Mouse (Mus musculus) heart, embryonic 10.5 days (tissue): ENCODE results near the gene Doc2a. TPM values are rescaled to one million over a fixed set of nuclear protein-coding genes. Genes with fewer than 3 reads are reported as not detected.
A peak's percentile ranks its signal among the peaks of the same experiment; 100 is the strongest.

Experiments
- DNase-seq: peaks from one replicate; pipeline ENCODE4 v3.0.0-alpha.2; 2017; ENCODE audit warnings: low spot score
- H3K27ac ChIP-seq: fragments of 300-500 bp; sonication (generic); 2 replicates; pipeline ENCODE4 v1.5.1; 2016; ENCODE audit warnings: mild to moderate bottlenecking
- H3K27me3 ChIP-seq: fragments of 300-500 bp; sonication (generic); 2 replicates; pipeline ENCODE4 v1.6.1; 2016; ENCODE audit warnings: mild to moderate bottlenecking; ENCODE audit not compliant: poor library complexity, insufficient read depth, severe bottlenecking
- H3K36me3 ChIP-seq: fragments of 300-500 bp; sonication (generic); 2 replicates; pipeline ENCODE4 v1.6.1; 2016; ENCODE audit warnings: mild to moderate bottlenecking, moderate library complexity
- H3K4me1 ChIP-seq: fragments of 300-500 bp; sonication (generic); 2 replicates; pipeline ENCODE4 v1.6.1; 2016; ENCODE audit warnings: mild to moderate bottlenecking
- H3K4me3 ChIP-seq: fragments of 300-500 bp; sonication (generic); 2 replicates; pipeline ENCODE4 v1.5.1; 2016; ENCODE audit warnings: mild to moderate bottlenecking, moderate library complexity
- H3K9me3 ChIP-seq: fragments of 300-500 bp; sonication (generic); 2 replicates; pipeline ENCODE4 v1.6.1; 2016; ENCODE audit warnings: mild to moderate bottlenecking, moderate library complexity
- WGBS: fragments of 180-500 bp; shearing (Covaris S2); methylation state at CpG from one replicate; pipeline ENCODE4 v1.1.7; 2016; 5-methylcytosine and 5-hydroxymethylcytosine counted together
- polyA plus RNA-seq: library from polyadenylated mRNA; unstranded; fragments of >200 nt; fragmentation: Nextera tagmentation; extraction: Ambion mirVana; gene quantifications from 2 replicates; pipeline ENCODE4 v1.2.1, GENCODE M21; 2016

Gene Doc2a
- polyA plus RNA-seq, 1 experiment from 2014 or later, result 0.64 TPM

GRCm38 (mm10) chr7:126808703-126809455 is 38.3 kb upstream of the Doc2a start:
- peaks cover 27% of the 10 kb centered on the region for H3K4me1 ChIP-seq
- H3K4me3 ChIP-seq, result peak overlapping the region; percentile 71
- WGBS, result under 1% methylated on average over 42 of the region's 43 CpGs
- peaks cover 21% of the 10 kb centered on the region; the same call in 1 of the 2 replicates for H3K36me3 ChIP-seq
- H3K9me3 ChIP-seq, result no peaks in the 10 kb centered on the region
- DNase-seq, result peak; percentile 97
- H3K27me3 ChIP-seq, result 0 out of 2 replicates have a peak, but pooled peaks cover 8% of the 10 kb centered on the region
- H3K27ac ChIP-seq, result peak overlapping the region; percentile 90

- Histone ChIP-seq H3K4me3 (0 out of 2 replicates have a peak overlapping the region, but pooled peaks have one; percentile 71), H3K4me1 (peaks cover 27% of the 10 kb centered on the region), H3K27ac (peak overlapping the region; percentile 90), H3K9me3 (no peaks in the 10 kb centered on the region), H3K27me3 (0 out of 2 replicates have a peak, but pooled peaks cover 8% of the 10 kb centered on the region), H3K36me3 (peaks cover 15% of the 10 kb centered on the region; the same call in 1 of the 2 replicates)
- 39% methylated on average over 5 of the region's 5 CpGs for WGBS
- DNase-seq, result no peak
Observed at GRCm38 (mm10) chr7:126809723-126810369, 37.4 kb upstream of the Doc2a start.

DNA sequence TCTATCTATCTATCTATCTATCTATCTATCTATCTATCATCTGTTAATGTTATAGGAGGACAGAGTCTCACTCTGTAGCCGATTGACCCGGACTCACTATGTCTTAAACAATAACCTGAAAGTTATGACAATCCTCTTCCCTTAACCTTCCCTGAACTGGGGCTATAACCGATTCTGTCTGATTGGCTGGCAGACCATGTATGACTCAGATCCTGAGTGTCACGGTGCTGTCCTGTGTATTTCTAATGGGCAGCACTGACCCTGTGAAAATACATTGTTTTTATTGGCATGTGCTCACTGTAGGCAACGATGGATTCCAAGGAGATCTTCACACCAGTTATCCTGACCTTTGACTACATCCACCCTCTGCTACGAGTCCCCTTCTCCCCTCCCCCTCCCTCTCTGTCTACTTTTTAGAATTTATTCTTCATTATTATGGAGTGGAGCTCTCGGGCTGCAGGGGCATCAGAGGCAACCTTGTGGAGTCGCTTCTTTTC is 31.4 kb upstream of the Doc2a start:
- 63% methylated on average over 8 of the region's 8 CpGs for WGBS
- no peak for DNase-seq
- Histone ChIP-seq H3K27me3 (0 out of 2 replicates have a peak, but pooled peaks cover 8% of the 10 kb centered on the region), H3K36me3 (no peaks in the 10 kb centered on the region), H3K27ac (no peak overlapping the region), H3K9me3 (no peaks in the 10 kb centered on the region), H3K4me1 (no peaks in the 10 kb centered on the region), H3K4me3 (no peak overlapping the region)

DNA sequence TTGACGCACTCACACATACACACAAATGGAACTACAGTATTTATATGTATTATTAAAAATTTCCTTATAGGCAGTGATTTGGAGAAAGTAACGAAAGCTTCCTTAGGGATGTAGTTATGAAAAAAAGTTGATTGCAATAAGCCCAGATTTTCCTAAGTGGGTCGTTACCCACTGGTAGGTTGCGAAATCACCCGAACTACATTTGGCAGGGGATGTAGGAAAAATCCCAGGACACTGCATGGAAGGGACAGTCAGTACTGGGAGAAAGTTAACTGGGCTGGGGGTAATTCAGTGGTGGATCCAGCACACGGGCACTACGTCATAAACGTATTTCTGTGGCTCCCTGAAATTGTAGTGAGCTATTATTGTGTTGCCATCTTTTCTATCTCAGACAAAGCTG is 30.7 kb upstream of the Doc2a start:
- 87% methylated on average over 8 of the region's 8 CpGs for WGBS
- H3K4me3 ChIP-seq, result no peak overlapping the region
- no peaks in the 10 kb centered on the region for H3K36me3 ChIP-seq
- DNase-seq, result no peak
- H3K4me1 ChIP-seq, result no peaks in the 10 kb centered on the region
- no peaks in the 10 kb centered on the region for H3K9me3 ChIP-seq
- 0 out of 2 replicates have a peak, but pooled peaks cover 8% of the 10 kb centered on the region for H3K27me3 ChIP-seq
- H3K27ac ChIP-seq, result no peak overlapping the region

- no peak overlapping the region for H3K4me3 ChIP-seq
- no peak for DNase-seq
- 83% methylated on average over 7 of the region's 7 CpGs for WGBS
- peaks cover 5% of the 10 kb centered on the region for H3K4me1 ChIP-seq
- no peaks in the 10 kb centered on the region for H3K9me3 ChIP-seq
- H3K27me3 ChIP-seq, result peaks cover 12% of the 10 kb centered on the region
- no peaks in the 10 kb centered on the region for H3K36me3 ChIP-seq
- no peak overlapping the region for H3K27ac ChIP-seq
Observed at GRCm38 (mm10) chr7:126817595-126817994, 29.6 kb upstream of the Doc2a start.

DNA sequence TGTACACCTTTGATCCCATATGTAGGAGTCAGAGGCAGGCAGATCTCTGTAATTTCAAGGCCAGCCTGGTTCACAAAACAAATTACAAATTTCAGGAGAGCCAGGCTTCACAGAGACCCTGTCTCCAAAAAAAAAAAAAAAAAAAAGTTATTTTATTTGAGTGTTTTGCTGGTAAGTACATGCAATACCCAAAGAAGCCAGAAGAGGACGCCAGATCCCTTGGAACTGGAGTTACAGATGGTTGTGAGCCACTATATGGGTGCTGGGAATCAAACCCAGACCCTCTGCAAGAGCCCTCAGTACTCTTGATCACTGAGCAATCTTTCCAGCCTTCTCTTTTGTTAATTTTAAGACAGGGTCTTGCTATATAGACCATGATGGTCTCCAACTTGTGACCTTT is 28.4 kb upstream of the Doc2a start:
- peaks cover 17% of the 10 kb centered on the region for H3K27me3 ChIP-seq
- 35% methylated on average over 1 of the region's 1 CpGs for WGBS
- no peaks in the 10 kb centered on the region for H3K9me3 ChIP-seq
- H3K27ac ChIP-seq, result no peak overlapping the region
- H3K4me3 ChIP-seq, result no peak overlapping the region
- H3K36me3 ChIP-seq, result no peaks in the 10 kb centered on the region
- DNase-seq, result no peak
- H3K4me1 ChIP-seq, result peaks cover 15% of the 10 kb centered on the region

GRCm38 (mm10) chr7:126821835-126822511 is 25.2 kb upstream of the Doc2a start:
- H3K27ac ChIP-seq, result no peak overlapping the region
- no peak overlapping the region for H3K4me3 ChIP-seq
- H3K4me1 ChIP-seq, result peaks cover 18% of the 10 kb centered on the region
- no peaks in the 10 kb centered on the region for H3K36me3 ChIP-seq
- no peaks in the 10 kb centered on the region for H3K9me3 ChIP-seq
- 17% methylated on average over 7 of the region's 7 CpGs for WGBS
- peak; percentile 90 for DNase-seq
- peaks cover 43% of the 10 kb centered on the region for H3K27me3 ChIP-seq

- Histone ChIP-seq H3K4me1 (peaks cover 18% of the 10 kb centered on the region), H3K27me3 (peaks cover 48% of the 10 kb centered on the region), H3K4me3 (peak overlapping the region; percentile 54), H3K9me3 (no peaks in the 10 kb centered on the region), H3K27ac (0 out of 2 replicates have a peak overlapping the region, but pooled peaks have one; percentile 25), H3K36me3 (no peaks in the 10 kb centered on the region)
- no peak for DNase-seq
- WGBS, result 5% methylated on average over 9 of the region's 9 CpGs
Observed at GRCm38 (mm10) chr7:126822741-126823140, 24.5 kb upstream of the Doc2a start.

GRCm38 (mm10) chr7:126823202-126823711 is 24.0 kb upstream of the Doc2a start:
- H3K27me3 ChIP-seq, result peaks cover 49% of the 10 kb centered on the region
- 0 out of 2 replicates have a peak overlapping the region, but pooled peaks have one; percentile 25 for H3K27ac ChIP-seq
- H3K4me1 ChIP-seq, result peaks cover 18% of the 10 kb centered on the region
- WGBS, result 1% methylated on average over 12 of the region's 19 CpGs
- peak overlapping the region; percentile 54 for H3K4me3 ChIP-seq
- DNase-seq, result no peak
- no peaks in the 10 kb centered on the region for H3K9me3 ChIP-seq
- H3K36me3 ChIP-seq, result no peaks in the 10 kb centered on the region

DNA sequence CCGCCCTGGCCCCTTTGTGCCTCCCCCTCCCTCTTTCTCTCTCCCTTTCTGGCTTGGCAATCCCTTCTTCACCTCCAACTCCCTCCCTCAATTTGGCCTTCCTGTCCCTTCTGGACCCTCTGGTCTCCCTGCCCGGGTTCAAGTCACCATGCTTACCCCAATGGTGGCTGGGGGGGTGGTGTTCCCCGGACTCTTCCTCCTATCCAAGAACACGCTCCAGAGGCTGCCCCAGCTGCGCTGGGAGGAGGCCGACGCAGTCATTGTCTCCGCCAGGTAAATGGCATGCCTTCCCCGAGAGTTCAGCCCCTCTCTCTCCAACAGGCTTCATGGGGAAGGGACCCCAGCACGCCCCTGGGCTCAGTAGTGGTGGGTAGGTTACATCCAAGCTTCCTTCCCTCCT is 23.3 kb upstream of the Doc2a start:
- Histone ChIP-seq H3K9me3 (no peaks in the 10 kb centered on the region), H3K4me3 (no peak overlapping the region), H3K36me3 (no peaks in the 10 kb centered on the region), H3K27me3 (peaks cover 55% of the 10 kb centered on the region), H3K4me1 (peaks cover 18% of the 10 kb centered on the region), H3K27ac (no peak overlapping the region)
- no peak for DNase-seq
- 14% methylated on average over 10 of the region's 10 CpGs for WGBS

- Histone ChIP-seq H3K27ac (no peak overlapping the region), H3K36me3 (no peaks in the 10 kb centered on the region), H3K4me1 (peaks cover 18% of the 10 kb centered on the region), H3K4me3 (no peak overlapping the region), H3K27me3 (peaks cover 69% of the 10 kb centered on the region), H3K9me3 (no peaks in the 10 kb centered on the region)
- WGBS, result 20% methylated on average over 8 of the region's 8 CpGs
- DNase-seq, result no peak
Observed at GRCm38 (mm10) chr7:126825403-126825802, 21.8 kb upstream of the Doc2a start.

DNA sequence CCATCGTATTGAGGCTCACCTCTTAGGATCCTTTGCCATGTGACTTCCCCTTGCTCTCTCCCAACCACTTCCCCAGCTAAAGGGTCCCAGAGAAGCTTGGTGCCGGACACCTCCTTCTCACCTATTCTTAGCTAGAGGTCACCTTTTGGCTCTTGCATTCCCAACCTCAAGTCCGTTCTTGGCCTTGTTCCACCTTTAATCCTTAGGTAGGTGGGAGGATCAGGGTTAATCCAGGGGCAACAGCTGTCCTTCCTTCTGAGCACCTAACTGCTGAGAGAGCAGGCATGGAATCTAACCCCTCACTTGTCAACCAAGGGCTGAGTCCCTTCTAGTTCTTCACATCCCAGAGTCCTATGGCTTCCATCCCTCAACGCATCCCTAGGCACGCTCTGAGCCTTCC is 21.3 kb upstream of the Doc2a start:
- peaks cover 18% of the 10 kb centered on the region for H3K4me1 ChIP-seq
- WGBS, result 62% methylated on average over 5 of the region's 5 CpGs
- H3K36me3 ChIP-seq, result no peaks in the 10 kb centered on the region
- H3K27ac ChIP-seq, result no peak overlapping the region
- H3K9me3 ChIP-seq, result no peaks in the 10 kb centered on the region
- H3K27me3 ChIP-seq, result peaks cover 75% of the 10 kb centered on the region
- no peak overlapping the region for H3K4me3 ChIP-seq
- no peak for DNase-seq
